Mouse (Mus musculus) fat pad, adult 2 months (tissue): Measurements from ENCODE around the gene Slc23a3.

Source experiments
- DNase-seq: peaks from one replicate; pipeline ENCODE4 v3.0.0-alpha.2; 2011; ENCODE audit warnings: low read depth, low spot score; ENCODE audit errors: extremely low read depth

The Slc23a3 gene

GRCm38 (mm10) chr1:75140601-75141190 lies 7.0 kb upstream of the Slc23a3 start:
- no peak for DNase-seq

DNA sequence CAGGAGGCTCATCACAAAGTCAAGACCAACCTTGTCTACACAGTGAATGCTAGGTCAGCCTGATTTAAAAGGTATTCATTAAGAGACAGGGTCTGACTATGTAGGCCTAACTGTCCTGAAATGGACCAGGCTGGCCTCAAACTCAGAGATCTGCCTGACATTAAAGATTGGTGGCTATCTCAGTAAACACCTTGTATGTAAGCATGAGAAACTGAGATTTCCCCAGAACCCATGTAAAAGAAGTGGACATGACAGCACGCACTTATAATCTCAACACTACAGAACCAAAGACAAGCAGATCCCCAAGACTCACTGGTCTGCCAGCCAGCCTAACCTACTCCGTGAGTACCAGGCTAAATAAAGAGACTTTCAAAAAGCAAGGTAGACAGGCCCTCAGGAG lies 4.8 kb upstream of the Slc23a3 start:
- no peak for DNase-seq

GRCm38 (mm10) chr1:75136730-75137129 lies 3.0 kb upstream of the Slc23a3 start:
- DNase-seq: no peak

DNA sequence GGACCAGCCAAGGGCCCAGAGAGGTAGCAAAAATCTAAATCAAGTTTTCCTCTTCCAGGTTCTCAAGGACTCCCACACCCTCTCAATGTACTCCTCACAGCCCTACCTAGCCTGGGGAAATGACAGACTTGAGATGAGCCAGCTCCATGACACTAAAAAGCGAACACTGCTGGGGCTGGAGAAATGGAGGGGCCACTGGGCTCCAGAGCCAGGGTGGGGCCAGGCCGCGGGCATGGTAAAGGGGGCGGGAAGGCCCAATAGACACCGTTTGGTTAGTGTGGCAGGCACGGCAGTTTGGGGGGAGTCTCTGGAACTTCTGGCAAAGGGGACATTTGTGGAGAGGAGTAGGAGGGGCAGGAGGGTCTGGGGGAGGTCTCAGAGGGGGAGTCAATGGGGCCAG lies 2.6 kb upstream of the Slc23a3 start:
- DNase-seq: no peak

DNA sequence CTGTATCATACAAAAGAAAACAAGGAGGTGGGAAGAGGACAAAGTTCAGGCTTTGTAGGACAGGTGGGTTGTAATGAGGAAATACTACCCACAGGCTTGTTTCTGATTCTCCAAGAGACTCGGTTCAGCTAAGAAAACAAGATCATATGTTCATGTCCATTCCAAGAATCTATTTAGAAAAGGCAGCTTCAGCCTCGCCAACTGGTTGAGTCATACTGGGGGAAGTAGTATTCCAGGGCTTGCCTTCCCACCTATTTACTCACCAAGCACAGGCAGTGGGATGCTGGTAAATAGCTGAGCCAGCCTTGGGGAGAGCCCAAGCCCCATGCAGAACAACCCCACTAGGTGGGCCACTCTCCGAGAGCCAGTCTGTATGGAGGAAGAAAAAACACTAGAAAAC lies 5.0 kb downstream of the Slc23a3 start:
- no peak for DNase-seq

DNA sequence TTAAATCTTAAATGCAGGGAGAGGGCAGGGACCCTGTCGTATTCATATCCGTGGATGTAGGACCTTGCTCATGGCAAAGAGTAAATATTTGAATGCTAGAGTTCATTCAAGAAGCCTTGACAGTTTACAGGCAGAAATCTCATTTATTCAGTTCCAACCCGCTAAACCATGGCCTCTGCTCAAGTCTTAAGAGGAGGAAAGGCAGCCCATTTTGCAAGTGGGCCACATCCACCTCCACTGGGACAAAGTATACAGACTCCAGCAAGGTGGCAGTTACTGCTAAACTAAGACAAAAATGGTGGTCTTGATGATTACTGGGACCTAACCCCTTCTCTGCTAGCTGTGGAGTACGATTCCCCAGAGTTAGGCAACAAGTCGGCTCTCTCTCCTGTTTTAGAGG lies 8.3 kb downstream of the Slc23a3 start:
- DNase-seq: no peak

DNA sequence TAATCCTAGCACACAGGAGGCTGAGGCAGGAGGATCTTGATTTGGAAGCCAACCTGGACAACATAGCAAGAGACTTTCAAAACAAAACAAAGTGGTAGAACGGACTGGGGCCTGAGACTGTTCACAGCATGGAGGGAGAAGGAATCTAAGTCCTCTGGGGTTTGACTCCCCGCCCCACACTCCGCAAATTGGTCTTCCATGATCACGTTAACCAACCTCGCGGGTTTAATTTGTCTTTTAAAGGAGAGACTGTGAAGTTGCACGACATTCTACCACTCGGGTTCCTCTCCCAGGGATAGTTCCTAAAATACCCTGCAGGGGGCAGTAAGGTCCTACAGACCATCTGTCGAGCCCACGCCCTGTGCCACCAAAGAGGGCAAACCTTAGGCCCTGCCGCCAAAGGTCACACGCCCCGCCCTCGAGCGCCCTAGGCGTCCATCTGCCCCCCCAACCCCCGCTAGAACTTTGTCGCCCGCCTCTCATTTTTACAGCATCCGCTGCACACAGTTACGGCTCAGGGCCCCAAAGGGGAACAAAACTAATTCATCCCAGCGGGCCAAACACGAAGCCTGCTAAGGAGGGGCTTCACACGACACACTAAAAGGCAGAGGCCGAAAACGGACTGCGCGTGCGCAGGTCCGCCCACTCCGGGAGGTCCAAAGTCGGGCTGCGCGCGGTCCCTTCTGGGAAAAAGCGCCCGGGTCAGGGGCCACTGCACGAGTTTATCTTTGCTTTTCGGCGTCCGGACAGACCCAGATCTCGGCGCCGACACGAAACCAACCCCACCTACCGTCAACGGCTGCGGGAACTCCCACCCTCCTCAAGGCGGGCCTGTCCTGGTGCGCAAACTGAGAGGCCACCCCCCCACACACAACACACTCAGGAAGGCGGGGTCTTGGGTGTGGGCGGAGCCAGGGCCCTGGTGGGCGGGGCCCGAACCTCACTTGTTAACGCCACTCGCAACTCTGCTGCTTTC lies 9.1 kb downstream of the Slc23a3 start, which contains the start of gene Nhej1:
Gene Nhej1 (minus strand): TSS at position 855 of the 976 bp plus-strand sequence.
- no peak for DNase-seq

DNA sequence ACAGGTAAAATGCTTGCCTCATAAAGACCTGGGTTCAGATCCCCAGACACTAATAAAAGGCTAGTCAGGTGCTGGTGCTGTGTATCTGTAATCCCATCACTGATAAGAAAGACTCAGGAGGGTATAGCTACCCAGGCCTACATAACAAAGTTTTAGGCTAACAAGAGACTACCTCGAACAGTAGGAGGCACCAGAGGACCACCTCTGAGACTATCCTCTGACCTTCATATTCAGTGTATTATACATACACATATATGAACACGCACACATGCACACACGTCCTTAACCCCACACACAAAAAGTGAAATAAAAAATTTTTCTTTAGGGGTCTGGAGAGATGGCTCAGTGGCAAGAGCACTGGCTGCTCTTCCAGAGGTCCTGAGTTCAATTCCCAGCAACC lies 11.5 kb downstream of the Slc23a3 start:
- DNase-seq: no peak
